Mouse (Mus musculus): ENCODE data around the gene Bicral. TPM values are rescaled to one million over a fixed set of nuclear protein-coding genes. Genes with fewer than 3 reads are reported as not detected.
A peak's percentile ranks its signal among the peaks of the same experiment; 100 is the strongest.

Bicral gene
- total RNA-seq, 4 experiments from 2014 or later, result 12.8 to 15.3 (median 14.4) TPM

DNA sequence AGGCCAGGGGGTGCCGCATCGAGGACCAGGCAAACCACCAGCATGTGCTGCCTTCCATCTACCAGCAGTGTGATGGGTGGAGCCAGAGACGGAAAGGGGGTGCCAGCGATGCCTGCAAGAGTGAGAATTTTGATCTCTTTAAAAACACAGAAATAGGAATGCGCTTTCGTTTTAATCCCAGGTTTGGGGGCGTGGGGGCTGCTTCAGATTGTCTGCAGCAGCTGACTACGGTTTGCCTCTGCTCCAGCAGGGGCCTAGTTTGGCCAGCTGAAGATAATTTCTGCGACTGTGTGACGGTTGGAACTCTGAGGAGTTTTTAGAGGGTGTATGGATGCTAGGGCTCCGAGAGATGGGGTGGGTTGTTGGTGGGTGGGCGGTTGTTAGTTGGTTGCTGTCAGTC is 99.5 kb downstream of the Bicral start:
- no peak for DNase-seq (ENCODE audit: low spot score)

- peak; percentile 94 for DNase-seq (ENCODE audit: low spot score)
Measured at GRCm38 (mm10) chr17:46751794-46752556, 106.3 kb downstream of the Bicral start, which contains the start of gene Cnpy3. Gene Cnpy3 (minus strand): TSS chr17:46752214.

DNA sequence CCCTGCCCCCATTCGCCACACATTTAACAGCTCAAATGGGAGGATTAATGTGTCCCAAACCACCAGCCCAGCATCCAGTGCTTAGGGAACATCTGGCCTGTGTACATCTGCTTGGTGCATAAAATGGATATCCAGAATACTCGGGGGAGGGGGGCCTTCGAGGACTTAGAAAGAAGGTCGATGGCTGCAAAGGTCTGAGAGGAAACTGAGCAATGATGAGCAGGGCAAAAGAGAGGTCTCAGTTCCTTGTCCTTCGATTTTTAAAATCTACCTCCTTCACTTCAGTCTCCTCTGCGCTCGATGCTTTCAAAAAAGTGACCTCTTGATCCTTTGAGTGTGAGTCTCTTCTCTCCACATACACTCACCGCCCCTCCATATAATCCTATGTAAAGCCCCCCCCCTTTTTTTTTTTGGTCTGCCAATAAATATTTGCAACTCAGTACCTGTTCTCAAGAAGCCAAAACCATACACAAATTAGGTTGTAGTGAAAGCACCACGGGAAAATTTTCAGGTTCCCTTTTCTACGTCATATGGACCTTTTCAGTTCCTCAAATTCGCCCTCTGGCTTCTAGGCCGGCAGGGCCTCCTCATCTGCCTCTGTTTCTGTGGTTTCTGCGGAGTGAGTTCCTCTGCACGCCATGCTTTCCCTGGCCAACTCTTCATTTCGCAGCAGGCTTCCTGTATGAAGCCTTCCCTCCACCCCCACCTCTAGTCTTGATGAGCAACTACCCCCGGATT is 107.1 kb downstream of the Bicral start:
- peak; percentile 69 for DNase-seq (ENCODE audit: low spot score)

- no peak for DNase-seq (ENCODE audit: low spot score)
Measured at GRCm38 (mm10) chr17:46750580-46750979, 107.7 kb downstream of the Bicral start.

DNA sequence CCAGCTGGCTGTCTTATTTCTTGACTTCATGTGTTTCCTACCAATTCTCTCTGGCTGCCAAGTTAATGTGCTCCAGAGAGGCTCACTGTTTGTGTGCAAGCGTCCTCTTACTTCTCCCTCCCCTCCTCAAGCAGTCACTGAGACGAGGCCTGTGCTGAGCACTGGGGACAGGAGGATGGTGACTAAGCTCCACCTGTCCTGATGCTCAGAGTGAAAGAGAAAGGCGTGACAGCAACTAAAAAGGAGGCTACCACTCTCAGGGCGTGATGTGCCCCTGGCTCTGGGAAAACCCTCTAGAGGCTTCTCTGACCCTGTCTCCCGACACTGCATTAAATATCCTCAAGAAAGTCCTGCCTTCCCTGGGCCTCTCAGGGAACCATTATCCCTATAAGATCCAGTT is 109.0 kb downstream of the Bicral start:
- no peak for DNase-seq (ENCODE audit: low spot score)

Other genes starting within 250 kb of the Bicral start
- 1 to 10 TPM; 1.8 to 3.5 (median 2.1) TPM for gene Ptk7, start 229.0 kb downstream of the Bicral start, total RNA-seq (2022)
- 10 to 100 TPM; 27.5 to 29.1 (median 28.5) TPM for gene Klc4, start 212.5 kb downstream of the Bicral start, total RNA-seq (2022)
- gene Mrpl2, start 212.3 kb downstream of the Bicral start, total RNA-seq (2022), result 100 to 1,000 TPM; 115 to 133 (median 125) TPM
- gene Cul7, start 208.1 kb downstream of the Bicral start, total RNA-seq (2022), result 10 to 100 TPM; 16.5 to 21.2 (median 18.7) TPM
- 10 to 100 TPM; 10.5 to 13.7 (median 12.4) TPM for gene Rrp36, start 184.1 kb downstream of the Bicral start, total RNA-seq (2022)
- gene Mea1, start 179.7 kb downstream of the Bicral start, total RNA-seq (2022), result 10 to 100 TPM; 47.1 to 52.5 (median 51.6) TPM
- 10 to 100 TPM; 53.8 to 65.7 (median 61.5) TPM for gene Klhdc3, start 177.6 kb downstream of the Bicral start, total RNA-seq (2022)
- gene Ppp2r5d, start 153.4 kb downstream of the Bicral start, total RNA-seq (2022), result 10 to 100 TPM; 25.1 to 31.0 (median 28.6) TPM
- 10 to 100 TPM; 34.4 to 37.4 (median 35.7) TPM for gene Pex6, start 147.0 kb downstream of the Bicral start, total RNA-seq (2022)
- 1 to 10 TPM; 2.6 to 7.2 (median 3.4) TPM for gene Gnmt, start 129.3 kb downstream of the Bicral start, total RNA-seq (2022)
- 10 to 100 TPM; 17.2 to 22.1 (median 18.4) TPM for gene Cnpy3, start 106.3 kb downstream of the Bicral start, total RNA-seq (2022)
- gene Ptcra, start 94.8 kb downstream of the Bicral start, total RNA-seq (2022), result not detected
- gene 2310039H08Rik, start 85.8 kb downstream of the Bicral start, total RNA-seq (2022), result 10 to 100 TPM; 24.2 to 33.2 (median 28.9) TPM
- gene Rpl7l1, start 75.8 kb downstream of the Bicral start, total RNA-seq (2022), result 10 to 100 TPM; 43.9 to 58.6 (median 52.8) TPM
- 10 to 100 TPM; 15.4 to 18.6 (median 17.3) TPM for gene Tbcc, start 32.2 kb upstream of the Bicral start, total RNA-seq (2022)
- gene Prph2, start 52.0 kb upstream of the Bicral start, total RNA-seq (2022), result not detected
- gene Ubr2, start 152.1 kb upstream of the Bicral start, total RNA-seq (2022), result 10 to 100 TPM; 78.8 to 87.7 (median 82.8) TPM